Mouse (Mus musculus) bone marrow, adult 2 months (tissue): Measurements from ENCODE around the gene Ephx4.

Source experiments
- CTCF ChIP-seq: fragments of 200-500 bp; IDR thresholded peaks from 2 replicates; pipeline ENCODE4 v1.5.1; 2011; ENCODE audit warnings: low read length, control low read depth; ENCODE audit not compliant: control insufficient read depth, insufficient read depth
- POLR2A ChIP-seq: fragments of 200-500 bp; IDR thresholded peaks from 2 replicates; pipeline ENCODE4 v1.6.1; 2011; ENCODE audit warnings: low read depth, mild to moderate bottlenecking, control low read depth, low read length, borderline replicate concordance; ENCODE audit not compliant: control insufficient read depth

DNA sequence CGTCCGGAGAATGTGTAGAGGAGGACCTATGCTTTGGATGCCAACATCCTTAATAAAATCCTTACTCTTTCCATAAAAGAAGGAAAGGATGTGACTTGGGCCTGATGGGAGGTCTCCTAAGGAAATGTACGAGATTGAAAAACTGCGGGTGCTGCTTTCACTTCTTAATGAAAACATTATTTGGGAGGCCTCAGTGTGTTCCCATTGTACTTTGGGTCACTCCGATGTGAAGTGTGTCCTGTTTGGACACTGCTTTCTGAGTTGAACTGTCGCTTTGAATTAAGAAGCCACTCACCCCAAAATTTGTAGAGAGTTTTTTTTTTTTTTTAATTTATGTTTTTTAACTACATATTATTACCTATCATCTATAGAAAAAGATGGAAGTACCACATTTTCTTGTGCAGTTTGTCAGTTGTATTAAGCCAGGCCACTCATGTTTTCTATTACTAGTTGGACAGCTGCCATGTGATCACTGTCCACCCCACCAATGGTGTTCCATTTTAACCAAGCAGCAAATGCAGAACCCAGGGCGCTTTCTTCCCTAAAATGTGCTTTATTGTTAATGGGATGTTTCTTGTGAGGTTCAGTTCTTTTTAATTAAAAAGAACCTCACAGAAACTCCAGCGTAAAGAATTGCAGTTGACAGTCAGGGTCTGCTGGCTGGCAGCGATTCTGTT lies 42.3 kb upstream of the Ephx4 start:
- TF ChIP-seq CTCF (no peak), POLR2A (no peak)
